Mouse (Mus musculus): ENCODE measurements around the gene Fam210b.

DNA sequence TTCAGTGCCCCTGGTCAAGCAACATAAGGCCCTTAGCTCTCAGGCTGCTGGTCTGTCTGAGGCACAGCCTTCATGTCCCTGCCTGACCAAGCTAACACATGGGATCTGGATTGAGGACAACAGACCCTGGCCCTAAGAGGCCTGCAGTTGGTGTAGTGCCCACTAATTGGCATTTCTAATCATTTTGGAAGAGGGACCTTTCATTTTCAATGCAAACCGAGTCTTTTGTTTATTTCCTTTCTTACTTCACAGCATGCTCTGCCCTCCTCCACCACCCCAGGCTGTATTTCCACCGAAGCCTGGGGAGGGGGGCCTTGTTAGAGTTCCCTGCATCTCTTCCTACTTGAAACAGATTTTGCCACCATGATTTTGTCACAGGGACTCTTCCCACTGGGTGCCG is 4.4 kb upstream of the Fam210b start:
- TF ChIP-seq EP300 (IDR thresholded peaks at IDR 0.05) (no peak), CTCF (IDR thresholded peaks at IDR 0.05) (no peak)

Data from lung, postnatal 0 days (tissue).